Mouse (Mus musculus) kidney, adult 2 months (tissue): ENCODE measurements around the gene Hemk1.

Experiments used
- CTCF ChIP-seq: fragments of 200-500 bp; conservative IDR thresholded peaks from 2 replicates; pipeline ENCODE4 v1.5.1; 2011; ENCODE audit warnings: low read depth, mild to moderate bottlenecking, control low read depth, low read length, moderate library complexity, mixed read lengths; ENCODE audit not compliant: insufficient read depth, insufficient read length
- POLR2A ChIP-seq: fragments of 200-500 bp; IDR thresholded peaks from one replicate; pipeline ENCODE4 v1.6.1; 2011; ENCODE audit warnings: low read depth, low read length, control low read depth

- TF ChIP-seq CTCF (no peak), POLR2A (no peak)
Measured at GRCm38 (mm10) chr9:107305012-107305411, 33.1 kb downstream of the Hemk1 start.
